Mouse (Mus musculus) right cerebral cortex, postnatal 36 days (tissue): Measurements from ENCODE around the gene Mthfsl.
"Not testable (repeated sequence)": the region's sequence is repeated elsewhere in the genome, so short reads cannot be mapped to it uniquely, and the experiment has no call there.

Experiments
- DNase-seq, 2 experiments: peaks; one replicate each; pipeline ENCODE4 v3.0.0; 2022; ENCODE audit warnings: low spot score in 2 of 2, mixed read lengths in 1 of 2

The Mthfsl gene

GRCm38 (mm10) chr9:88691307-88691706 is 28.8 kb downstream of the Mthfsl start:
- DNase-seq = not testable (repeated sequence)

DNA sequence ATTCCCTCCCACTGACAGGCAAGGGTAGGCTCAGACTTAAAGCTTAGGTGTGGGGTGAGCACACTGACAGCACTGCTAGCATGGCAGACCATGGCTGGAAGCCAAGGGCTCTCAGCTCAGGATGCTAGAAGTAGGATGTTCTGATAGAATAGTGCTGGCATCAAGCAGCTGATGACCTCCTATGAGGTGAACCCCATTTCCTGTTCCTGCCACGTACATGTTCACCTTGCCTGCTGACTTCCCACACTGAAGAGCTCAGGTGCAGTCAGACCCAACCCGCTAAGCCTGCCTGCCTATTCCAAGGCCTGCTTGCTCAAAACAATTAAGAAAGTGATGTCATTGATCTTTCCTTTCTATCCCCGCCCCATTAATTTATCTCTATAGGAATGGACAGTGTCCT is 30.6 kb downstream of the Mthfsl start:
- DNase-seq = not testable (repeated sequence)

- not testable (repeated sequence) for DNase-seq
These were observed 33.4 kb downstream of the Mthfsl start for GRCm38 (mm10) chr9:88686719-88687118.

DNA sequence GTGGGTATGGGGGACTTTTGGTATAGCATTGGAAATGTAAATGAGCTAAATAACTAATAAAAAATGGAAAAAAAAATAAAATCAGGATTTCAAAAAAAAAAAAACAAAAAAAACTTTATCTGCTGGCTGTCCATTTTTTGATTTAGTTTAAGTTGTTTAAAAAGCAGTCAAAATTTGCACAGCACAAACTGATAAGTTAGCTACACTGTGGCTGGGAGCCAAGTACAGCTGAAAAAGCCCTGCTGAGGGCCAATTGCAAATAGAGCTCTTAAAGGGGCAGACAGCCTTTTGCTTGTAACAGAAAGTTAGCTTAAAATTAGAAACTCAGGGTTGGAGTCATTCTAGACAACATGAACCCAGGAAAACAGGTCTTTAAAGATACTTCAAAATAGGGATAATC is 61.8 kb downstream of the Mthfsl start:
- not testable (repeated sequence) for DNase-seq

- not testable (repeated sequence) for DNase-seq
These were observed 69.4 kb downstream of the Mthfsl start for GRCm38 (mm10) chr9:88650742-88651141.
